Mouse (Mus musculus): ENCODE data around the gene Sstr2. TPM values are rescaled to one million over a fixed set of nuclear protein-coding genes. Genes with fewer than 3 reads are reported as not detected.

Gene Sstr2
- polyA plus RNA-seq, 1 experiment, result 3.3 TPM

DNA sequence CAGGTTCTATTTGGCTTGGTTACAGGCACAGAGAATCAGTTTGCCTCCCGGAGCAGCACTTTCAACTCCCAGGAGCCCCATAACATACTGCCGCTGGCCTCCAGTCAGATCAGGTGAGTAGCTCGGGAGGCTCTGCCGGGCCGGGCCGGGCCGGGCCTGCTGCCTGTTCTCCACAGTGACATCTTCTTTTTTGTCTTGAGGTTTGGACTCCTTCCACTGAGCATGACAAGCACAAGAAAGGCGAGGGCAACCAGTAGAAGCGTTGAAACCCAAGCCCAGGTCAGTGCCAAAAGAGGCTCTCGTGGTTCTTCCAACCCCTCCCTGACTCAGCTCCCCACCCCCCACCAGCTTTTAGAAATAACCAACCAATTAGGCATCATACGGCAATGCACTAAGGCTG is 41.8 kb downstream of the Sstr2 start:
- peak; percentile 50 to 64 for DNase-seq
- WGBS, result 10% methylated on average over 11 of the region's 11 CpGs
- Histone ChIP-seq H3K27me3 (ENCODE audit: control insufficient read depth, insufficient read depth, low read length) (no peaks in the 10 kb centered on the region), H3K4me3 (replicated peaks; ENCODE audit: insufficient read depth, low read depth, low read length) (no peak overlapping the region), H3K4me1 (ENCODE audit: control insufficient read depth, insufficient read depth, low read length) (peaks cover 27% of the 10 kb centered on the region), H3K27ac (ENCODE audit: insufficient read depth, low read length) (no peak overlapping the region)
- TF ChIP-seq POLR2A (IDR thresholded peaks at IDR 0.05; ENCODE audit: borderline replicate concordance, insufficient read depth, low read length) (no peak), CTCF (IDR thresholded peaks at IDR 0.05; ENCODE audit: borderline replicate concordance, insufficient read depth, low read depth, low read length) (no peak)

DNA sequence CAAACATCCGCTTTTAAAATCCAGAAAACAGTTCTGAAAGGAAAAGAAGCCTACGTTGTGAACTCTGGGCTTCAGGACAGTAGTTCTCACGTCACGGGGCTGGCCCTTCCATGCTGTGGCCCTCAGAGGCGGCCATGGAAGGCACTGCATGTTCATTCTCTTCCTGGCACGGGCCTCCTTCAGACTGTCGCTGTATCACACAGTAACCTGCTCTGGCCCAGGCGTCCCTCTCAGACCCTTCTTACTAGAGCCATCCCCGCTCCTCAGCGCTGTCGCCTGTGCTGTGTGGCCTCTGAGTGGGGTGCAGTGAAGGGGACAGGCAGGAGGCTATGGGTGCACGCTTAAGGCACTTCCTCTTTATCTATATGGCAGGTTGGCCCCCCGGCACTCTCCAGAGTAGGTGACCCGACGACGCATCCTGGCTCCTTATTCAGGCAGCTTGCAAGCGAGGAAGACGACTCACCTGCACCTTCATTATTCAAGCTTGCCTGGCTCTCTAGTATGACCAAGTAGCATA is 42.8 kb downstream of the Sstr2 start:
- peaks cover 22% of the 10 kb centered on the region for H3K4me1 ChIP-seq (ENCODE audit: control insufficient read depth, insufficient read depth, low read length)
- TF ChIP-seq CTCF (IDR thresholded peaks at IDR 0.05; ENCODE audit: borderline replicate concordance, insufficient read depth, low read depth, low read length) (no peak), POLR2A (IDR thresholded peaks at IDR 0.05; ENCODE audit: borderline replicate concordance, insufficient read depth, low read length) (no peak)
- H3K4me3 ChIP-seq (replicated peaks; ENCODE audit: insufficient read depth, low read depth, low read length), result no peak overlapping the region
- no peaks in the 10 kb centered on the region for H3K27me3 ChIP-seq (ENCODE audit: control insufficient read depth, insufficient read depth, low read length)
- peak in 1 of 2 experiments; percentile 31 for DNase-seq
- H3K27ac ChIP-seq (ENCODE audit: insufficient read depth, low read length), result no peak overlapping the region
- 72% methylated on average over 18 of the region's 18 CpGs for WGBS

DNA sequence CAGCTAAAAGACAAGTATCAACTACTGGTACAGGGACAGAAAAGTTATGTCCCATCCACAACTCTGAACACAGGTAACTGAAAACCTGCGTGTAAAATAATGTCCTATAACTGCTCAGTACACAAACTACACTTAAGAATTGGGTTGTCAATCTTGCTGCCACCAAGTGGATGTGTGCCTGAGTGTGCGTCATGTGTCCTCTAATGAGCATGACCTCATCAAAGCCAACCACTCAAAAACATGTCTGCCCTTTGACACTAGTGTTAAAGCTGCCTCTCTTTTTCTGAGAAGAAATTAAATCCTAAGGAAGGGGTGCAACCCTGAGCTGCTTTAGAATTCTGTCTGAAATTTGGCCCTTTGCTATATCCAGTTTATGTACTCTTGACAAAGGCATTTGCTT is 45.1 kb downstream of the Sstr2 start:
- H3K4me1 ChIP-seq (ENCODE audit: control insufficient read depth, insufficient read depth, low read length), result peaks cover 26% of the 10 kb centered on the region
- 66% methylated on average over 2 of the region's 2 CpGs for WGBS
- TF ChIP-seq POLR2A (IDR thresholded peaks at IDR 0.05; ENCODE audit: borderline replicate concordance, insufficient read depth, low read length) (no peak), CTCF (IDR thresholded peaks at IDR 0.05; ENCODE audit: borderline replicate concordance, insufficient read depth, low read depth, low read length) (no peak)
- H3K27me3 ChIP-seq (ENCODE audit: control insufficient read depth, insufficient read depth, low read length), result no peaks in the 10 kb centered on the region
- no peak for DNase-seq
- no peak overlapping the region for H3K4me3 ChIP-seq (replicated peaks; ENCODE audit: insufficient read depth, low read depth, low read length)
- no peak overlapping the region for H3K27ac ChIP-seq (ENCODE audit: insufficient read depth, low read length)

DNA sequence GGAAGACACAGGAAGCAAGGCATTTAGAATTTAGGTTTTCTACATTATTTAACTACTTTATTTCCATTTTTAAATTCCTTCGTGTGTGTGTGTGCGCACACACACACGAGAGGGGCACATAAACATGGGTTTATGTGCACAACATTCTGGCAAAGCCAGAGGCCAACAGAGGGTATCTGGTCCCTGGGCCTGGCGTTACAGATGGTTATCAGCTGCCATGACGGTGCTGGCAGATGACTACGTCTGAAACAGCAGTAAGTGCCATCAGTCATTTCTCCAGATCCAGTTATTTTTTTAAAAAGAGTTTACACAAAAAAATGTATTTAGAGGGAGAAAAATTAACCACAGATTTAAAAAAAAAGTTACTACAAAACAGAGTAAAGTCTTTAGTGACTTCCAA is 47.1 kb downstream of the Sstr2 start:
- WGBS, result 47% methylated on average over 6 of the region's 6 CpGs
- H3K4me1 ChIP-seq (ENCODE audit: control insufficient read depth, insufficient read depth, low read length), result peaks cover 23% of the 10 kb centered on the region
- no peak overlapping the region for H3K4me3 ChIP-seq (replicated peaks; ENCODE audit: insufficient read depth, low read depth, low read length)
- TF ChIP-seq POLR2A (IDR thresholded peaks at IDR 0.05; ENCODE audit: borderline replicate concordance, insufficient read depth, low read length) (no peak), CTCF (IDR thresholded peaks at IDR 0.05; ENCODE audit: borderline replicate concordance, insufficient read depth, low read depth, low read length) (no peak)
- no peak for DNase-seq
- no peaks in the 10 kb centered on the region for H3K27me3 ChIP-seq (ENCODE audit: control insufficient read depth, insufficient read depth, low read length)
- H3K27ac ChIP-seq (ENCODE audit: insufficient read depth, low read length), result no peak overlapping the region

DNA sequence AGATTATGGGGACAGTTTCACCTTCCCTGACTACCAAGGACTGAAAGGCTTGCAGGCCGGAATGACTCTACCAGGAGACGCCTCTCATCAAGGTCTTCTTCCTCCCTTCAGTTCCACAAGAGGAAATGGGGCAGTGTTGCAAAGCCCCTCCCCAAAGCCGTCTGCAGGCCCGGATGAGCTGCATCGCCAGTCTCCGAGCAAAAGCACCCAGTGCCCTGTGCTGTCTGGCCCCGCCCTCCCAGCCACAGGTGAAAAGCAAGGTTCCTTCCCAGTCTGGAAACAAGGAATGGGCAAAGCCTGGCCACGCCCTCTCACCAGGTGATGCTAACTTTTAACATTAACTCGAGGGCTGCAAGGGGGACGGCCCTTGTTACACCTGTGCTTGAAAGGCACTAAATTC is 47.5 kb downstream of the Sstr2 start:
- no peak overlapping the region for H3K4me3 ChIP-seq (replicated peaks; ENCODE audit: insufficient read depth, low read depth, low read length)
- peak in 1 of 2 experiments; percentile 25 for DNase-seq
- TF ChIP-seq CTCF (IDR thresholded peaks at IDR 0.05; ENCODE audit: borderline replicate concordance, insufficient read depth, low read depth, low read length) (no peak), POLR2A (IDR thresholded peaks at IDR 0.05; ENCODE audit: borderline replicate concordance, insufficient read depth, low read length) (no peak)
- WGBS, result 54% methylated on average over 10 of the region's 10 CpGs
- peaks cover 18% of the 10 kb centered on the region for H3K4me1 ChIP-seq (ENCODE audit: control insufficient read depth, insufficient read depth, low read length)
- H3K27me3 ChIP-seq (ENCODE audit: control insufficient read depth, insufficient read depth, low read length), result no peaks in the 10 kb centered on the region
- H3K27ac ChIP-seq (ENCODE audit: insufficient read depth, low read length), result no peak overlapping the region

DNA sequence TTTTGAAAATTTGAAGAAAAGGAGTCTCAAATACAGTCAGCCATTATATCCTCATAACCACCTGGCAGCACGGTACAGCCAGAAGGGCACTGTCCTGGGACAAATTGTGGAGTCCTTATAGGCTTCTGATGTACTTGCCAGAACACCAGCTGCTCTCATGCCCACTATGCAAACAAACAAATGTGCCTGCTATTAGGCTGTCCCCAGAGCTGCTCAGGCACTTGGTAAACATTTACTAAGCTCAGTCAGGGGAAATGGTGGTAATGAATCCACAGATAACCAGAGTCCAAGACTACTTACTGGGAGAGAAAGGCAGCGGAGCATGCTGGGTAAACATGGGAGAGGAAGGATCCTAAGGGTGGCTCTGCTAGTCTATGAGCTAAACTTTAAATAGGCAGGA is 48.0 kb downstream of the Sstr2 start:
- Histone ChIP-seq H3K4me1 (ENCODE audit: control insufficient read depth, insufficient read depth, low read length) (peaks cover 18% of the 10 kb centered on the region), H3K27ac (ENCODE audit: insufficient read depth, low read length) (no peak overlapping the region), H3K4me3 (replicated peaks; ENCODE audit: insufficient read depth, low read depth, low read length) (no peak overlapping the region), H3K27me3 (ENCODE audit: control insufficient read depth, insufficient read depth, low read length) (no peaks in the 10 kb centered on the region)
- DNase-seq, result peak in 1 of 2 experiments; percentile 16
- 33% methylated on average over 2 of the region's 2 CpGs for WGBS
- TF ChIP-seq POLR2A (IDR thresholded peaks at IDR 0.05; ENCODE audit: borderline replicate concordance, insufficient read depth, low read length), result no peak
- TF ChIP-seq CTCF (IDR thresholded peaks at IDR 0.05; ENCODE audit: borderline replicate concordance, insufficient read depth, low read depth, low read length), result no peak

DNA sequence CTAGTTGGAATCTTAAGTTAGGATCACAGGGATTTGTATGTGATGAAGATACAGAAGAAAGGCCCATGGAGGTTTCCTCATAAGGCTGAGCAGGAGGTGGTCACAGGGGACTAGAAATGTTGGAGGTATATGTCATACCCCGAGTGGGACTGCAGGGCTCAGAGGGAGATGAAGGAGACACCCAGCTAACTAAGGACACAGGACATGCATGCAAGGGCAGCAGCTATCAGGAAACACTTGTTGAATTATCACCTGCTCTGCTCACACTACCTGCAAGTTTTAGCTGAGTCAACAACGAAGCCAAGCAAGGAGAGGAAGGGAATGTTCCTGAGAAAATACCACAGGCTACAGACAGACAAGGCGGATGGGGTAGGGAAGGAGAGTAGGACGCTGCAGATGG is 48.6 kb downstream of the Sstr2 start:
- no peaks in the 10 kb centered on the region for H3K27me3 ChIP-seq (ENCODE audit: control insufficient read depth, insufficient read depth, low read length)
- H3K4me1 ChIP-seq (ENCODE audit: control insufficient read depth, insufficient read depth, low read length), result peaks cover 18% of the 10 kb centered on the region
- peak in 1 of 2 experiments; percentile 14 for DNase-seq
- H3K4me3 ChIP-seq (replicated peaks; ENCODE audit: insufficient read depth, low read depth, low read length), result no peak overlapping the region
- 73% methylated on average over 4 of the region's 4 CpGs for WGBS
- TF ChIP-seq CTCF (IDR thresholded peaks at IDR 0.05; ENCODE audit: borderline replicate concordance, insufficient read depth, low read depth, low read length), result no peak
- no peak for TF ChIP-seq POLR2A (IDR thresholded peaks at IDR 0.05; ENCODE audit: borderline replicate concordance, insufficient read depth, low read length)
- H3K27ac ChIP-seq (ENCODE audit: insufficient read depth, low read length), result no peak overlapping the region

DNA sequence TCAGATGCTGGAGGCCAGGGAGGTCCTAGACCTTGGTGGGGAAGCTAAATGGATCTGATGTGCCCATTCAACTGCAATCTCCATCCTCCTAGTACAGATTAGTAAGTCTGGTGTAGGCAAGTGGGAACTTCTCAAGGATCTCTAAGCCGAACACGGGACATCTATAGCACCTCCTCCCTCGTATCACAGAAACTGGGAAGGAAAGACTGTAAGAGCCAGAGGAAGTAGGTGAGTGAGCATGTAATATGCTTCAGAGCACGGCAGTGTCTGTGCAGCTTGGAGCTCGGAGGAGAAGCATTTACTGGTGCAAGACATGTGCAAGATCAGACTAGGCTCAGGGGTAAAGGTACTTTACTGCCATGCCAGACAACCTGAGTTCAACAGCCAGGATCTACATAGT is 49.7 kb downstream of the Sstr2 start:
- no peak for DNase-seq
- Histone ChIP-seq H3K27ac (ENCODE audit: insufficient read depth, low read length) (no peak overlapping the region), H3K4me1 (ENCODE audit: control insufficient read depth, insufficient read depth, low read length) (peaks cover 24% of the 10 kb centered on the region), H3K4me3 (replicated peaks; ENCODE audit: insufficient read depth, low read depth, low read length) (no peak overlapping the region), H3K27me3 (ENCODE audit: control insufficient read depth, insufficient read depth, low read length) (no peaks in the 10 kb centered on the region)
- 76% methylated on average over 5 of the region's 5 CpGs for WGBS
- TF ChIP-seq CTCF (IDR thresholded peaks at IDR 0.05; ENCODE audit: borderline replicate concordance, insufficient read depth, low read depth, low read length) (no peak), POLR2A (IDR thresholded peaks at IDR 0.05; ENCODE audit: borderline replicate concordance, insufficient read depth, low read length) (no peak)
